Mouse (Mus musculus): ENCODE measurements around the gene Kif3a. TPM values are rescaled to one million over a fixed set of nuclear protein-coding genes. Genes with fewer than 3 reads are reported as not detected.

Gene Kif3a
- total RNA-seq, 1 experiment, result 11.1 TPM

DNA sequence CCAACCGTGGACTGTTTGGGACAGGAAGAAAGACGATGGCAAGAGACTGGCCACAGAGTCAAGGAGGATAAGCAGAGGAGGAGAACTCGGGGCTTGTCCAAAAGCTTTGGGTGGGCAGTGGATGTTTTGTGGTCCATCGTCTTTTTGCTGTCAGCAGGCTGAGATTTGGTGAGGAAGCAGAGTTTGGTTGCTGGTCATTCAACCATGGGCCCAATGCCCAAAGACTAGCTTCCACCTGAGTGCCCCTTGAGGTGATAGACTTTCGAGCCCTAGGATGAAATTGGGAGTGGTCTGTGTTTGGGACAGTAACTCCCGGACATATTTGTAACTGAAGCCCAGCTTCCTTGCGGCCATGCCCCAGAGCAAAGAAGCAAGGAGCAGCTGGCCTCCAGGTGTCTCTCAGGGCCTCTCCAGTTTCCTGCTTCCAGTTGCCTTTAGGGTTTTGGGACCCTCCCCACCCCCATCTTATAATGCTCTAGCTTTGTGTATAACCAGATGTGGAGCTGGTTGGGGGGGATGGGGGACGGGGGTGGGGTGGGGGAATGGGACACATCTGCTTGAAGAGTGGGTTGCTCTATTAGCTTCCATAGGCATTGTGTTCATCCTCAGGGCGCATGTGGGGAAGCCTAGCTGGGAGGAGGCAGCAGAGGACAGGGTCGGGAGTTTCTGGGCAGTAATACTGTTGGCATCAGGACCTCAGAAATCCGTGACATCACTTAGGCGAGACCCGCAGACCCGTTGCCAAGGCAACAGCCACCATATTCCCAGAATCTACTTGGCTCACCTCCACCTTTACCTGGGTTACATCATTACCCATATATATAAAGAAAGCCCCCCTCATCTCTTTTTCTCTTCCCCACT lies 43.4 kb upstream of the Kif3a start:
- TF ChIP-seq HCFC1 (IDR thresholded peaks at IDR 0.05; ENCODE audit: borderline replicate concordance, insufficient read depth, low read length) (no peak), ZC3H11A (IDR thresholded peaks at IDR 0.05; ENCODE audit: borderline replicate concordance, low read depth, low read length) (no peak), MAFK (IDR thresholded peaks at IDR 0.05; ENCODE audit: insufficient read depth, low read depth, low read length) (no peak)
- in situ Hi-C loops (cut with MboI; ENCODE audit: low sequenced_read_pairs in 2 of 2, unreplicated experiment in 2 of 2), result no loop called here
- H3K4me3 ChIP-seq (ENCODE audit: insufficient read depth in 1 of 2, low read depth in 1 of 2, low read length in 2 of 2, poor library complexity in 1 of 2, severe bottlenecking in 1 of 2), result no peak overlapping the region
- no peak overlapping the region for H3K9ac ChIP-seq (ENCODE audit: insufficient read depth, low read depth, low read length, poor library complexity, severe bottlenecking)
- no peaks in the 10 kb centered on the region for H3K9me3 ChIP-seq (ENCODE audit: control insufficient read depth, insufficient read depth, low read depth, low read length)
- H3K27ac ChIP-seq (ENCODE audit: insufficient read depth, low read depth, low read length, poor library complexity, severe bottlenecking), result no peak overlapping the region
- H3K36me3 ChIP-seq (ENCODE audit: control insufficient read depth, insufficient read depth, low read length, poor library complexity, severe bottlenecking), result no peaks in the 10 kb centered on the region
- peaks cover 9 to 17% of the 10 kb centered on the region in 2 experiments; a peak in 3 of 4 replicates for H3K4me1 ChIP-seq (ENCODE audit: control insufficient read depth in 2 of 2, insufficient read depth in 2 of 2, low read length in 2 of 2, poor library complexity in 1 of 2)
- DNase-seq (ENCODE audit: low read depth, low spot score), result no peak

GRCm38 (mm10) chr11:53524905-53525304 lies 42.3 kb upstream of the Kif3a start:
- in situ Hi-C loops (cut with MboI; ENCODE audit: low sequenced_read_pairs in 2 of 2, unreplicated experiment in 2 of 2), result no loop called here
- H3K36me3 ChIP-seq (ENCODE audit: control insufficient read depth, insufficient read depth, low read length, poor library complexity, severe bottlenecking), result no peaks in the 10 kb centered on the region
- H3K27ac ChIP-seq (ENCODE audit: insufficient read depth, low read depth, low read length, poor library complexity, severe bottlenecking), result no peak overlapping the region
- no peak for TF ChIP-seq MAFK (IDR thresholded peaks at IDR 0.05; ENCODE audit: insufficient read depth, low read depth, low read length)
- TF ChIP-seq ZC3H11A (IDR thresholded peaks at IDR 0.05; ENCODE audit: borderline replicate concordance, low read depth, low read length), result no peak
- TF ChIP-seq HCFC1 (IDR thresholded peaks at IDR 0.05; ENCODE audit: borderline replicate concordance, insufficient read depth, low read length), result no peak
- no peaks in the 10 kb centered on the region for H3K9me3 ChIP-seq (ENCODE audit: control insufficient read depth, insufficient read depth, low read depth, low read length)
- peak; percentile 31 for DNase-seq (ENCODE audit: low read depth, low spot score)
- H3K4me3 ChIP-seq (ENCODE audit: insufficient read depth in 1 of 2, low read depth in 1 of 2, low read length in 2 of 2, poor library complexity in 1 of 2, severe bottlenecking in 1 of 2), result no peak overlapping the region
- H3K9ac ChIP-seq (ENCODE audit: insufficient read depth, low read depth, low read length, poor library complexity, severe bottlenecking), result no peak overlapping the region
- H3K4me1 ChIP-seq (ENCODE audit: control insufficient read depth in 2 of 2, insufficient read depth in 2 of 2, low read length in 2 of 2, poor library complexity in 1 of 2), result peaks cover 6 to 19% of the 10 kb centered on the region in 2 experiments; a peak in 3 of 4 replicates

DNA sequence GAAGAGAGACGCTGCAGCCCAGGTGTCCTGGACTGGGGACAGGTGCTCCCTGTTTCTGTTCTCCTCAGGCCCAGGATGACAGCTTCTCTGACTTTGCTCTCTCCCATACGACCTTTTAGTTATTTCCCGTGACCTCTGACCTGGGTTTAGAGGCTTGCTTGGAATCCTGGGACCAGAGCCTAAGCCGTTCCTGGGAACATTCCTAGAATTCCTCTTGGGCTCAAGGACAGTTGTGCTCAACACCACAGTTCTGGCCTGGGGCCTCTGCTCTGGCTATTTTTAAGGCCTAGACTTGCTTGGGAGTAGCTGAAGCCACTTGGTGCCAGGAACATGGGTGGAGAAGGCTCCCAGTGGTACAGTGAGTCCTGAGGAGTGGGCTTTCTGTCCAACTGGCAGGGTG lies 41.7 kb upstream of the Kif3a start:
- TF ChIP-seq HCFC1 (IDR thresholded peaks at IDR 0.05; ENCODE audit: borderline replicate concordance, insufficient read depth, low read length), result no peak
- no peak for TF ChIP-seq MAFK (IDR thresholded peaks at IDR 0.05; ENCODE audit: insufficient read depth, low read depth, low read length)
- TF ChIP-seq ZNF384 (IDR thresholded peaks at IDR 0.05; ENCODE audit: low read depth, low read length), result no peak
- TF ChIP-seq CHD2 (IDR thresholded peaks at IDR 0.05; ENCODE audit: low read depth, low read length), result no peak
- no peak for TF ChIP-seq ZC3H11A (IDR thresholded peaks at IDR 0.05; ENCODE audit: borderline replicate concordance, low read depth, low read length)
- no peaks in the 10 kb centered on the region for H3K36me3 ChIP-seq (ENCODE audit: control insufficient read depth, insufficient read depth, low read length, poor library complexity, severe bottlenecking)
- H3K27ac ChIP-seq (ENCODE audit: insufficient read depth, low read depth, low read length, poor library complexity, severe bottlenecking), result no peak overlapping the region
- no peak overlapping the region for H3K4me3 ChIP-seq (ENCODE audit: insufficient read depth in 1 of 2, low read depth in 1 of 2, low read length in 2 of 2, poor library complexity in 1 of 2, severe bottlenecking in 1 of 2)
- no peaks in the 10 kb centered on the region for H3K9me3 ChIP-seq (ENCODE audit: control insufficient read depth, insufficient read depth, low read depth, low read length)
- in situ Hi-C loops (cut with MboI; ENCODE audit: low sequenced_read_pairs in 2 of 2, unreplicated experiment in 2 of 2), result no loop called here
- DNase-seq (ENCODE audit: low read depth, low spot score), result peak; percentile 52
- no peak overlapping the region; the same call in 1 of the 2 replicates for H3K9ac ChIP-seq (ENCODE audit: insufficient read depth, low read depth, low read length, poor library complexity, severe bottlenecking)
- peaks cover 5 to 19% of the 10 kb centered on the region in 2 experiments; a peak in 3 of 4 replicates for H3K4me1 ChIP-seq (ENCODE audit: control insufficient read depth in 2 of 2, insufficient read depth in 2 of 2, low read length in 2 of 2, poor library complexity in 1 of 2)

GRCm38 (mm10) chr11:53528397-53529252 lies 38.6 kb upstream of the Kif3a start:
- TF ChIP-seq MAFK (IDR thresholded peaks at IDR 0.05; ENCODE audit: insufficient read depth, low read depth, low read length) (no peak), CHD2 (IDR thresholded peaks at IDR 0.05; ENCODE audit: low read depth, low read length) (no peak), ZC3H11A (IDR thresholded peaks at IDR 0.05; ENCODE audit: borderline replicate concordance, low read depth, low read length) (no peak), ZNF384 (IDR thresholded peaks at IDR 0.05; ENCODE audit: low read depth, low read length) (no peak), HCFC1 (IDR thresholded peaks at IDR 0.05; ENCODE audit: borderline replicate concordance, insufficient read depth, low read length) (no peak)
- in situ Hi-C loops (cut with MboI; ENCODE audit: low sequenced_read_pairs in 2 of 2, unreplicated experiment in 2 of 2), result no loop called here
- H3K27ac ChIP-seq (ENCODE audit: insufficient read depth, low read depth, low read length, poor library complexity, severe bottlenecking), result no peak overlapping the region
- H3K36me3 ChIP-seq (ENCODE audit: control insufficient read depth, insufficient read depth, low read length, poor library complexity, severe bottlenecking), result no peaks in the 10 kb centered on the region; the same call in 1 of the 2 replicates
- no peak for DNase-seq (ENCODE audit: low read depth, low spot score)
- peaks cover 0 to 9% of the 10 kb centered on the region in 2 experiments; a peak in 2 of 4 replicates for H3K4me1 ChIP-seq (ENCODE audit: control insufficient read depth in 2 of 2, insufficient read depth in 2 of 2, low read length in 2 of 2, poor library complexity in 1 of 2)
- no peaks in the 10 kb centered on the region for H3K9me3 ChIP-seq (ENCODE audit: control insufficient read depth, insufficient read depth, low read depth, low read length)
- no peak overlapping the region for H3K4me3 ChIP-seq (ENCODE audit: insufficient read depth in 1 of 2, low read depth in 1 of 2, low read length in 2 of 2, poor library complexity in 1 of 2, severe bottlenecking in 1 of 2)
- no peak overlapping the region for H3K9ac ChIP-seq (ENCODE audit: insufficient read depth, low read depth, low read length, poor library complexity, severe bottlenecking)
